In the genomic region with DNA sequence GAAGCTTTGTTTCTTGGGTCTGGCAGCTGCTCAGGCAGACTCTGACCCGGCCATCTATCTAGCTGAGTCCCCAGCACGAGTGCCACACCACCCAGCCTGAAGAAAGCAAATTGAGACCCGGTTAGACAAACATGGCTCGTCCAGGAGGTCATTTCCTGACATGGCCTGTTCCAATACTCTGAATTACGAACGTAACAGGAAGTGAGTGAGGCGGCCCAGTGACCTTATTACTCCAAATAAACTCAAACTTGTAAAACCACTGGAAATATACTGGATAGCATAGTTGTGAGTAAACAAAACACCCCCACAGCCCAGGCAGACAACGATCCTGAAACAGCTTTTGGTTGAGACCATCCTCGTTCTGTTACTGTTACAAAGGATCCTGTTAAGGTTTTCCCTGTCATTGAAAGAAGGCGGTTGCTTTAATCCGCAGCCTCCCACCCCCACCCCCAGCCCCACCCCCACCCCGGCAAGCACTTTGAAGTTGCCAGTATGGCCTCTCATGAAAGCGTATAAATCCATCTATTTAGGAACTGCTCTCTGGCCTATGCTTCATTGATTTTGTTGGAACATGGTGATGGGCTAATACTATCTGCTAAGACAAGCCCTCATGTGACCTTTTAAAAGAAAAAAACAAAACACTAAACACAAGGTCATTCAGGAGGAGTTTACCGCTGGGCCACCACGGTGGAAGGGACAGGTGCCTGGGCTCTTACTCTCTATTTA, we compare ENCODE assay signal across 8 mouse cellular contexts. TPM values are rescaled to one million over a fixed set of nuclear protein-coding genes. Genes with fewer than 3 reads are reported as not detected.
DNase-seq lines count a peak whose midpoint lies in the region; ATAC-seq and TF ChIP-seq lines count a peak whose summit lies in the region.

No protein-coding gene starts in this region.

- peak overlapping the region; percentile 79 for H3K27ac ChIP-seq in testis, adult 2 months (ENCODE audit: control insufficient read depth, insufficient read depth, low read depth, low read length)
- peak overlapping the region; percentile 93 to 94 for H3K27ac ChIP-seq in heart, embryonic 14.5 days (replicated peaks in 1 of 2; ENCODE audit: control insufficient read depth in 1 of 2, insufficient read depth in 1 of 2, low read depth in 2 of 2, low read length in 2 of 2)
- peak overlapping the region; percentile 85 for H3K27ac ChIP-seq in kidney, embryonic 16.5 days (ENCODE audit: low read length)
- H3K27ac ChIP-seq in thymus, adult 2 months (ENCODE audit: control insufficient read depth, insufficient read depth, low read length), result no peak overlapping the region

- no peaks in the 10 kb centered on the region for H3K36me3 ChIP-seq in testis, adult 2 months (ENCODE audit: control insufficient read depth, insufficient read depth, low read length)
- peaks cover 18% of the 10 kb centered on the region for H3K36me3 ChIP-seq in heart, embryonic 14.5 days (ENCODE audit: control insufficient read depth, insufficient read depth, low read length)
- H3K36me3 ChIP-seq in kidney, embryonic 16.5 days (ENCODE audit: insufficient read depth, low read length), result peaks cover 19% of the 10 kb centered on the region
- no peaks in the 10 kb centered on the region for H3K36me3 ChIP-seq in thymus, adult 2 months (ENCODE audit: control insufficient read depth, insufficient read depth, low read length)

- DNase-seq in testis, postnatal 14 days (ENCODE audit: low spot score), result no peak
- DNase-seq in lung, postnatal 36 days, result peak; percentile 67
- DNase-seq in MN1 (ENCODE audit: low spot score), result no peak
- DNase-seq in thymus, adult 2 months, result no peak
- DNase-seq in urinary bladder, adult 18-20 months (ENCODE audit: low spot score in 2 of 2), result no peak

- 36% methylated on average over 15 of the region's 15 CpGs for WGBS in heart, embryonic 14.5 days
- WGBS in kidney, embryonic 16.5 days, result 4% methylated on average over 15 of the region's 15 CpGs
- 87% methylated on average over 15 of the region's 15 CpGs for WGBS in thymus, adult 2 months

- no peak overlapping the region for H3K4me3 ChIP-seq in testis, adult 2 months (ENCODE audit: control insufficient read depth, low read depth, low read length)
- no peak overlapping the region for H3K4me3 ChIP-seq in heart, embryonic 14.5 days (ENCODE audit: control insufficient read depth in 1 of 2, insufficient read depth in 1 of 2, low read depth in 1 of 2, low read length in 2 of 2)
- H3K4me3 ChIP-seq in kidney, embryonic 16.5 days (ENCODE audit: low read length), result no peak overlapping the region
- no peak overlapping the region for H3K4me3 ChIP-seq in thymus, adult 2 months (ENCODE audit: control insufficient read depth, insufficient read depth, low read length)

- H3K4me2 ChIP-seq in heart, embryonic 14.5 days (ENCODE audit: low read length), result no peak overlapping the region; the same call in 1 of the 2 replicates
- peak overlapping the region; percentile 26 for H3K4me2 ChIP-seq in kidney, embryonic 16.5 days (replicated peaks; ENCODE audit: low read depth, low read length)

- TF ChIP-seq POLR2A in testis, adult 2 months (IDR thresholded peaks at IDR 0.05; ENCODE audit: control insufficient read depth, low read depth, low read length), result no peak
- TF ChIP-seq POLR2A in thymus, adult 2 months (IDR thresholded peaks at IDR 0.05; ENCODE audit: control insufficient read depth, extremely low read depth, insufficient read depth, low read length, poor library complexity), result no peak

- peaks cover 7% of the 10 kb centered on the region for H3K9me3 ChIP-seq in heart, embryonic 14.5 days (ENCODE audit: control insufficient read depth, low read length)
- peaks cover 10% of the 10 kb centered on the region; the same call in 1 of the 2 replicates for H3K9me3 ChIP-seq in kidney, embryonic 16.5 days (ENCODE audit: low read length)

- no peak for TF ChIP-seq CTCF in testis, adult 2 months (IDR thresholded peaks at IDR 0.05; ENCODE audit: control insufficient read depth, insufficient read depth, insufficient replicate concordance, low read depth, low read length)
- TF ChIP-seq CTCF in thymus, adult 2 months (IDR thresholded peaks at IDR 0.05; ENCODE audit: borderline replicate concordance, control insufficient read depth, extremely low read depth, insufficient read depth, low read length, poor library complexity), result no peak

- H3K27me3 ChIP-seq in testis, adult 2 months (ENCODE audit: control insufficient read depth, insufficient read depth, low read length), result no peaks in the 10 kb centered on the region
- H3K27me3 ChIP-seq in heart, embryonic 14.5 days (ENCODE audit: control insufficient read depth, insufficient read depth, low read length), result no peaks in the 10 kb centered on the region
- H3K27me3 ChIP-seq in kidney, embryonic 16.5 days (ENCODE audit: insufficient read depth, low read length), result no peaks in the 10 kb centered on the region
- H3K27me3 ChIP-seq in thymus, adult 2 months (ENCODE audit: control insufficient read depth, insufficient read depth, low read length), result no peaks in the 10 kb centered on the region

- 0 out of 2 replicates have a peak, but pooled peaks have one; percentile 35 for ATAC-seq in heart, embryonic 14.5 days (ENCODE audit: insufficient number of reproducible peaks, insufficient read depth, low FRiP score, low read depth)
- ATAC-seq in kidney, embryonic 16.5 days (ENCODE audit: low FRiP score, low TSS enrichment), result peak; percentile 84

- peaks cover 13% of the 10 kb centered on the region for H3K4me1 ChIP-seq in testis, adult 2 months (ENCODE audit: control insufficient read depth, insufficient read depth, low read length)
- peaks cover 23% of the 10 kb centered on the region in 2 experiments for H3K4me1 ChIP-seq in heart, embryonic 14.5 days (ENCODE audit: control insufficient read depth in 2 of 2, insufficient read depth in 2 of 2, low read length in 2 of 2)
- H3K4me1 ChIP-seq in kidney, embryonic 16.5 days (ENCODE audit: insufficient read depth, low read length), result peaks cover 38% of the 10 kb centered on the region
- 0 out of 2 replicates have a peak, but pooled peaks cover 1% of the 10 kb centered on the region for H3K4me1 ChIP-seq in thymus, adult 2 months (replicated peaks; ENCODE audit: control insufficient read depth, insufficient read depth, low read length)

- no peak overlapping the region for H3K9ac ChIP-seq in heart, embryonic 14.5 days (ENCODE audit: low read length)
- H3K9ac ChIP-seq in kidney, embryonic 16.5 days (replicated peaks; ENCODE audit: low read length), result no peak overlapping the region; the same call in 1 of the 2 replicates

RNA-seq across cellular contexts. Expression of gene Mpzl1, which starts 17.0 kb away (rescaled TPM):
- polyA plus RNA-seq in testis, adult 2 months (2012; rRNA removed), result 32.3 and 45.3 TPM in 2 replicates
- polyA plus RNA-seq in heart, embryonic 14.5 days (2014; fragmentation: Nextera tagmentation; extraction: Ambion mirVana), result 121 TPM in 2 replicates
- 221 and 236 TPM in 2 replicates for polyA plus RNA-seq in kidney, embryonic 16.5 days (2015; fragmentation: Nextera tagmentation; extraction: Ambion mirVana)
- polyA plus RNA-seq in thymus, adult 2 months (2012; rRNA removed), result 4.6 and 5.9 TPM in 2 replicates
